Mouse (Mus musculus) cerebellum, adult 9-11 months (tissue): ENCODE data around the gene Hist1h3f.
"Not testable (repeated sequence)": the region's sequence is repeated elsewhere in the genome, so short reads cannot be mapped to it uniquely, and the experiment has no call there.

Source experiments
- DNase-seq: peaks from one replicate; pipeline ENCODE4 v3.0.0; 2022

Gene Hist1h3f

DNA sequence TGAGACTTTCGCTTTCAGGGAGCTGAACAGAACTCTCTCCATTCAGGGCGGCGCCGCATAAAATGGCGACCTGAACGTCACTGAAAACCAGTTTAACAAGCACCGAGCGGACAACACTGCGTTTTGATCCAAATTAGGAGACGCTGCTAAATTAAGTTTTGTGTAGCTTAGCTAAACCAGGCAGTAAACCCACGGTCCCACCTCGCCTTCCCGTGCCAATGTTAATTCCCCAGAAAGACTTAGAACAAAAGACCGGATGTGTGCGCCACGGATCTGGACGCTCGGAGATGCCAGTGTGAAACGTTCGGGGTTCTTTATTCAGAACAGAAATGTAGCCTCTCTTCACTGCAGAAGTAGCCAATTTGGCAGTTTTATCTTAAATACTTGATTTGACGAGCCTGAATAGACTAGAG lies 41.2 kb downstream of the Hist1h3f start:
- peak; percentile 52 for DNase-seq

GRCm38 (mm10) chr13:23585442-23586098 lies 41.7 kb downstream of the Hist1h3f start:
- peak; percentile 74 for DNase-seq

DNA sequence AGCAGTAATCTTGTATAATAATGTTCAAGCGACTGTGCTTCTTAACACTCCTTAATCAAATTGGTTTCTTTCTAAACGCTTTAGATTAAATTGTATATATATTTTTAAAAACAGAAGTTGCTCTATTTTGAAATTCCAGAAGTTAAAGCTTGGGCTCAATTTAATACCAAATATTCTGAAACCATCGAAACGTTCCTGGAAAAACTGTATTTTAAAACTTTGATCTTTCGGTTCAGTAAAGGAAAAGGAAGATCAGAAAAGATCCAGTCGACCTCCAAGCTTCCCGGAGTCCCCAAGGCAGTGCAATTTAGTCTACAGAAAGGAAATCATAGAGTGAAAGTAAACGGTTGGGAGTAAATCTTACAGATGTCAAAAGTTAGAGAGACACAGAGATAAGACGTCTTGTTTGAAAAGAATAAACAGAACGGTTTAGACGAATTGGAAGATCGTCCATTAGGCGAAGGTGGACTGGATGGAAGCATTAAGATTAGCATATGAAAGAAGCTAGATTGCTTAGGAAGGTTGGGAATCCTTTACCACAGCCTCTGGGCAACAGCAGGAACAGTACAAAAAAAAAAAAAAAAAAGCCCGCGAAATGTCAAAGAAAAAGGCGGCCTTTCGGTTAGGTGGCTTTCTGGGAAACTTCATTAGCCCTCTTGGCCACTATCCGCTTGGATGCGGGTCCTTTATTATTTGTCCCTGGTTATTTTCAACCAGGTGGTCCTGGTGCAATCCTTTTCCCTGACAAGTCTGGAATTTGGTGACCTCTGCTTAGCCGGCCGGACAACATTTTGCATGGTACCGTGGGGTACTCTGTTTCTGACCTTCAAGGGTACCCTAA lies 42.5 kb downstream of the Hist1h3f start:
- no peak for DNase-seq

GRCm38 (mm10) chr13:23586940-23587225 lies 43.0 kb downstream of the Hist1h3f start:
- DNase-seq = no peak

DNA sequence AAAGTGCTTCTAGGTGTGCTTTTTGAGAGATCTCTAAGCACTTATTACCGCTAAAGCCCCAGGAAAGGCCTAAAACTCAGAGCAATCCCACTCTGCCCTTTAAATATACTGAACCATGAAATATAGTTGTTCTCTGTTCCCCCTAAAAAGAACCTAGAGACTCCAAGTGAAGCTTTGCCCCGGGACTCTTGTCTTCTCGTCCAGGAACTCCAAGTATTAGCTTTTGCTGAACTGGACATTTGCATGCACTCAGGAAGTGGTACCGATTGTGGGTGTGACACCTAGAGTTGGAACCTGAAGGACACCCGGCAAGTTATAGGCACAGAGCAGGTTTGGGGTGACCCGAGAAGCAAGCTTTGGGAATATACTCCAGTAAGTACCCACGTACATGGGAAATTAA lies 47.4 kb downstream of the Hist1h3f start:
- DNase-seq = no peak

- not testable (repeated sequence) for DNase-seq
Observed at GRCm38 (mm10) chr13:23591886-23592285, 48.0 kb downstream of the Hist1h3f start.

GRCm38 (mm10) chr13:23592614-23593013 lies 48.8 kb downstream of the Hist1h3f start:
- peak; percentile 70 for DNase-seq

GRCm38 (mm10) chr13:23593051-23593770 lies 49.4 kb downstream of the Hist1h3f start:
- no peak for DNase-seq
